Mouse (Mus musculus) stomach, postnatal 0 days (tissue): ENCODE results near the gene Wdr43.

ENCODE experiments used
- CTCF ChIP-seq: IDR thresholded peaks from 2 replicates; pipeline ENCODE4 v1.5.1; 2016; ENCODE audit warnings: antibody characterized with exemption, low read depth, mild to moderate bottlenecking, moderate library complexity
- EP300 ChIP-seq: optimal IDR thresholded peaks from 2 replicates; pipeline ENCODE3; 2016; ENCODE audit warnings: antibody characterized with exemption

DNA sequence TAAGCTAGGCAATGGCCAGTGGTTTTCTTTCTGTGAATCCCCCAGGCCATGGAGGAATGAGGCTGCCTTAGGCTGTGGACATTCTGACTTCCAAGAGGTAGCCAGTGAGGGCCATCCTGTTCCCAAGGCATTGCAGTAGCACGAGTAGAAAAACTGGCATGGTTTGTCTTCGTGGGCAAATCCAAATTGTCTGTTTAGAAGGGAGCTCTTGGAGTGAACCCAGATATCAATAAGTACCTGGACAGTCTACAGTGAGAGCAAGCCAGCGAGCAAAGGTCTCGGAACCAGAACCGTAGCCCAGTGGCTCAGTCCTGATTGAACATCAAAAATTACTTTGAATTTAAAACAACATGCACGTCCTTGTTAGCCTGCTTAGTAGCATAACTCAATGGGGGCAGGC lies 67.6 kb downstream of the Wdr43 start:
- no peak for TF ChIP-seq CTCF
- TF ChIP-seq EP300: no peak
